Mouse (Mus musculus): Measurements from ENCODE around the gene Ndufaf5.
"Not testable (repeated sequence)": the region's sequence is repeated elsewhere in the genome, so short reads cannot be mapped to it uniquely, and the experiment has no call there.

Ndufaf5 gene

GRCm38 (mm10) chr2:140170127-140170802, at the start of gene Ndufaf5, which contains the start of gene Esf1:
Gene Ndufaf5 (plus strand): TSS chr2:140170649.
Gene Esf1 (minus strand): TSS chr2:140170564.
- peak; percentile 97 for DNase-seq (ENCODE audit: low spot score)

GRCm38 (mm10) chr2:140125516-140125915, 44.9 kb upstream of the Ndufaf5 start:
- DNase-seq (ENCODE audit: low spot score), result no peak

- DNase-seq (ENCODE audit: low spot score), result not testable (repeated sequence)
These were observed 18.7 kb upstream of the Ndufaf5 start, which contains the start of gene Gm17374 for GRCm38 (mm10) chr2:140151743-140152142. Gene Gm17374 (plus strand): TSS chr2:140152043.

GRCm38 (mm10) chr2:140159186-140159730, 11.2 kb upstream of the Ndufaf5 start:
- no peak for DNase-seq (ENCODE audit: low spot score)

- DNase-seq (ENCODE audit: low spot score), result no peak
These were observed 7.0 kb upstream of the Ndufaf5 start for GRCm38 (mm10) chr2:140163351-140163854.

- no peak for DNase-seq (ENCODE audit: low spot score)
These were observed 1.4 kb upstream of the Ndufaf5 start for GRCm38 (mm10) chr2:140169057-140169456.

GRCm38 (mm10) chr2:140170803-140171553, 529 bp downstream of the Ndufaf5 start:
- DNase-seq (ENCODE audit: low spot score), result no peak

GRCm38 (mm10) chr2:140185685-140186210, 15.3 kb downstream of the Ndufaf5 start:
- not testable (repeated sequence) for DNase-seq (ENCODE audit: low spot score)

GRCm38 (mm10) chr2:140200713-140201112, 30.3 kb downstream of the Ndufaf5 start:
- DNase-seq (ENCODE audit: low spot score), result no peak

GRCm38 (mm10) chr2:140202573-140202972, 32.1 kb downstream of the Ndufaf5 start:
- DNase-seq (ENCODE audit: low spot score), result no peak

- no peak for DNase-seq (ENCODE audit: low spot score)
These were observed 33.3 kb downstream of the Ndufaf5 start for GRCm38 (mm10) chr2:140203756-140204155.

- no peak for DNase-seq (ENCODE audit: low spot score)
These were observed 44.1 kb downstream of the Ndufaf5 start for GRCm38 (mm10) chr2:140214519-140215027.

- DNase-seq (ENCODE audit: low spot score), result no peak
These were observed 45.0 kb downstream of the Ndufaf5 start for GRCm38 (mm10) chr2:140215415-140215814.

GRCm38 (mm10) chr2:140215965-140216364, 45.5 kb downstream of the Ndufaf5 start:
- DNase-seq (ENCODE audit: low spot score), result no peak

- no peak for DNase-seq (ENCODE audit: low spot score)
These were observed 49.9 kb downstream of the Ndufaf5 start for GRCm38 (mm10) chr2:140220325-140220724.

- no peak for DNase-seq (ENCODE audit: low spot score)
These were observed 59.8 kb downstream of the Ndufaf5 start for GRCm38 (mm10) chr2:140230295-140230694.

GRCm38 (mm10) chr2:140237245-140237644, 66.8 kb downstream of the Ndufaf5 start:
- no peak for DNase-seq (ENCODE audit: low spot score)

- DNase-seq (ENCODE audit: low spot score), result no peak
These were observed 71.9 kb downstream of the Ndufaf5 start for GRCm38 (mm10) chr2:140242398-140242797.

GRCm38 (mm10) chr2:140243105-140243504, 72.7 kb downstream of the Ndufaf5 start:
- DNase-seq (ENCODE audit: low spot score), result no peak
